Mouse (Mus musculus): ENCODE data around the gene Olfr1344. TPM values are rescaled to one million over a fixed set of nuclear protein-coding genes. Genes with fewer than 3 reads are reported as not detected.

Olfr1344 gene
- total RNA-seq, 2 experiments from 2014 or later = not detected

Other genes starting within 250 kb of the Olfr1344 start
- gene Galp, start 241.6 kb upstream of the Olfr1344 start, total RNA-seq (2014; fragmentation: Nextera tagmentation) = not detected in 2 replicates
- gene Galp, start 241.6 kb upstream of the Olfr1344 start, total RNA-seq (2017) = not detected in 2 replicates
- gene Zscan5b, start 216.4 kb upstream of the Olfr1344 start, total RNA-seq (2014; fragmentation: Nextera tagmentation) = not detected in 2 replicates
- not detected in 2 replicates for gene Zscan5b, start 216.4 kb upstream of the Olfr1344 start, total RNA-seq (2017)
- gene Epp13, start 186.0 kb upstream of the Olfr1344 start, total RNA-seq (2014; fragmentation: Nextera tagmentation) = not detected in 2 replicates
- not detected in 2 replicates for gene Epp13, start 186.0 kb upstream of the Olfr1344 start, total RNA-seq (2017)
- 2.5 and 3.5 TPM in 2 replicates for gene Zfp667, start 152.1 kb upstream of the Olfr1344 start, total RNA-seq (2014; fragmentation: Nextera tagmentation)
- gene Zfp667, start 152.1 kb upstream of the Olfr1344 start, total RNA-seq (2017) = 2.5 and 4.7 TPM in 2 replicates
- gene Zfp583, start 107.4 kb upstream of the Olfr1344 start, total RNA-seq (2014; fragmentation: Nextera tagmentation) = 2.8 and 5.2 TPM in 2 replicates
- gene Zfp583, start 107.4 kb upstream of the Olfr1344 start, total RNA-seq (2017) = 2.5 and 6.4 TPM in 2 replicates
- 0.11 and 0.87 TPM in 2 replicates for gene Gm3854, start 94.9 kb upstream of the Olfr1344 start, total RNA-seq (2014; fragmentation: Nextera tagmentation)
- gene Gm3854, start 94.9 kb upstream of the Olfr1344 start, total RNA-seq (2017) = 0.30 and 1.1 TPM in 2 replicates
- gene Zfp78, start 75.4 kb upstream of the Olfr1344 start, total RNA-seq (2014; fragmentation: Nextera tagmentation) = 2.8 and 7.0 TPM in 2 replicates
- gene Zfp78, start 75.4 kb upstream of the Olfr1344 start, total RNA-seq (2017) = 3.6 and 3.7 TPM in 2 replicates
- 0.49 and 1.4 TPM in 2 replicates for gene Zfp28, start 55.4 kb upstream of the Olfr1344 start, total RNA-seq (2014; fragmentation: Nextera tagmentation)
- gene Zfp28, start 55.4 kb upstream of the Olfr1344 start, total RNA-seq (2017) = 0.89 and 6.2 TPM in 2 replicates
- gene Smim17, start 40.0 kb upstream of the Olfr1344 start, total RNA-seq (2014; fragmentation: Nextera tagmentation) = not detected in 2 replicates
- gene Smim17, start 40.0 kb upstream of the Olfr1344 start, total RNA-seq (2017) = not detected in 2 replicates
- not detected in 2 replicates for gene Gm20715, start 28.4 kb upstream of the Olfr1344 start, total RNA-seq (2014; fragmentation: Nextera tagmentation)
- not detected in 2 replicates for gene Gm20715, start 28.4 kb upstream of the Olfr1344 start, total RNA-seq (2017)
- gene Olfr1336, start 17.5 kb downstream of the Olfr1344 start, total RNA-seq (2014; fragmentation: Nextera tagmentation) = not detected in 2 replicates
- not detected in 2 replicates for gene Olfr1336, start 17.5 kb downstream of the Olfr1344 start, total RNA-seq (2017)
- gene Olfr1346, start 28.4 kb downstream of the Olfr1344 start, total RNA-seq (2014; fragmentation: Nextera tagmentation) = not detected in 2 replicates
- not detected in 2 replicates for gene Olfr1346, start 28.4 kb downstream of the Olfr1344 start, total RNA-seq (2017)
- gene Olfr5, start 48.3 kb downstream of the Olfr1344 start, total RNA-seq (2014; fragmentation: Nextera tagmentation) = not detected in 2 replicates
- not detected in 2 replicates for gene Olfr5, start 48.3 kb downstream of the Olfr1344 start, total RNA-seq (2017)
- gene Olfr1347, start 61.1 kb downstream of the Olfr1344 start, total RNA-seq (2014; fragmentation: Nextera tagmentation) = not detected in 2 replicates
- gene Olfr1347, start 61.1 kb downstream of the Olfr1344 start, total RNA-seq (2017) = not detected in 2 replicates
- gene Olfr1348, start 70.1 kb downstream of the Olfr1344 start, total RNA-seq (2014; fragmentation: Nextera tagmentation) = not detected in 2 replicates
- not detected in 2 replicates for gene Olfr1348, start 70.1 kb downstream of the Olfr1344 start, total RNA-seq (2017)
- not detected in 2 replicates for gene Olfr1349, start 84.3 kb downstream of the Olfr1344 start, total RNA-seq (2014; fragmentation: Nextera tagmentation)
- gene Olfr1349, start 84.3 kb downstream of the Olfr1344 start, total RNA-seq (2017) = not detected in 2 replicates
- gene Olfr1350, start 126.2 kb downstream of the Olfr1344 start, total RNA-seq (2014; fragmentation: Nextera tagmentation) = not detected in 2 replicates
- not detected in 2 replicates for gene Olfr1350, start 126.2 kb downstream of the Olfr1344 start, total RNA-seq (2017)

All from megakaryocyte-erythroid progenitor cell, adult 5-6 weeks (primary cell).